Mouse (Mus musculus): ENCODE measurements around the gene Osgin1. TPM values are rescaled to one million over a fixed set of nuclear protein-coding genes. Genes with fewer than 3 reads are reported as not detected.

Gene Osgin1
- polyA plus RNA-seq, 1 experiment from 2014 or later = 0.76 TPM

Other genes starting within 250 kb of the Osgin1 start
- gene Hsbp1, start 89.6 kb upstream of the Osgin1 start, polyA plus RNA-seq (2015; fragmentation: Nextera tagmentation; extraction: Ambion mirVana) = 344 and 356 TPM in 2 replicates
- 9.6 and 11.4 TPM in 2 replicates for gene Mlycd, start 39.2 kb upstream of the Osgin1 start, polyA plus RNA-seq (2015; fragmentation: Nextera tagmentation; extraction: Ambion mirVana)
- gene Necab2, start 12.6 kb downstream of the Osgin1 start, polyA plus RNA-seq (2015; fragmentation: Nextera tagmentation; extraction: Ambion mirVana) = 3.1 and 3.5 TPM in 2 replicates
- gene Slc38a8, start 67.6 kb downstream of the Osgin1 start, polyA plus RNA-seq (2015; fragmentation: Nextera tagmentation; extraction: Ambion mirVana) = 0.29 TPM in 1 of 2 replicates, not detected in the other
- 139 and 142 TPM in 2 replicates for gene Mbtps1, start 124.6 kb downstream of the Osgin1 start, polyA plus RNA-seq (2015; fragmentation: Nextera tagmentation; extraction: Ambion mirVana)
- 31.0 and 32.3 TPM in 2 replicates for gene Hsdl1, start 141.1 kb downstream of the Osgin1 start, polyA plus RNA-seq (2015; fragmentation: Nextera tagmentation; extraction: Ambion mirVana)
- 0.11 TPM in 1 of 2 replicates, not detected in the other for gene Dnaaf1, start 141.1 kb downstream of the Osgin1 start, polyA plus RNA-seq (2015; fragmentation: Nextera tagmentation; extraction: Ambion mirVana)
- 12.4 and 13.8 TPM in 2 replicates for gene Taf1c, start 171.1 kb downstream of the Osgin1 start, polyA plus RNA-seq (2015; fragmentation: Nextera tagmentation; extraction: Ambion mirVana)
- 0.19 and 0.38 TPM in 2 replicates for gene Adad2, start 178.6 kb downstream of the Osgin1 start, polyA plus RNA-seq (2015; fragmentation: Nextera tagmentation; extraction: Ambion mirVana)
- gene Kcng4, start 201.6 kb downstream of the Osgin1 start, polyA plus RNA-seq (2015; fragmentation: Nextera tagmentation; extraction: Ambion mirVana) = 0.06 TPM in 1 of 2 replicates, not detected in the other
- gene Wfdc1, start 232.2 kb downstream of the Osgin1 start, polyA plus RNA-seq (2015; fragmentation: Nextera tagmentation; extraction: Ambion mirVana) = 0.20 and 0.24 TPM in 2 replicates

Measured in limb, embryonic 13.5 days (tissue).